8 mouse cellular contexts compared by ENCODE assay signal in genomic region chr6:85911587-85911986, GRCm38 (mm10). TPM values are rescaled to one million over a fixed set of nuclear protein-coding genes. Genes with fewer than 3 reads are reported as not detected.
DNase-seq lines count a peak whose midpoint lies in the region; ATAC-seq lines count a peak whose summit lies in the region.

Gene Tprkb, plus strand, starts transcription at chr6:85911865.

- no peak within 1 kb of the TSS for H3K4me3 ChIP-seq in embryonic facial prominence, embryonic 10.5 days
- H3K4me3 ChIP-seq in heart, embryonic 12.5 days: no peak within 1 kb of the TSS

- H3K36me3 ChIP-seq in embryonic facial prominence, embryonic 10.5 days (replicated peaks): no peaks in the 10 kb centered on the region
- H3K36me3 ChIP-seq in heart, embryonic 12.5 days: no peaks in the 10 kb centered on the region

- H3K27me3 ChIP-seq in embryonic facial prominence, embryonic 10.5 days (replicated peaks; ENCODE audit: low read depth, poor library complexity, severe bottlenecking): no peaks in the 10 kb centered on the region
- no peaks in the 10 kb centered on the region for H3K27me3 ChIP-seq in heart, embryonic 12.5 days (replicated peaks)

- no peak within 1 kb of the TSS for H3K9ac ChIP-seq in heart, embryonic 12.5 days

- no peak within 1 kb of the TSS for H3K4me2 ChIP-seq in heart, embryonic 12.5 days

- H3K27ac ChIP-seq in embryonic facial prominence, embryonic 10.5 days (replicated peaks): no peak within 1 kb of the TSS
- H3K27ac ChIP-seq in heart, embryonic 12.5 days (ENCODE audit: poor library complexity, severe bottlenecking): no peak within 1 kb of the TSS

- no peaks in the 10 kb centered on the region for H3K9me3 ChIP-seq in embryonic facial prominence, embryonic 10.5 days
- no peaks in the 10 kb centered on the region for H3K9me3 ChIP-seq in heart, embryonic 12.5 days (replicated peaks)

- no peak for ATAC-seq in heart, embryonic 12.5 days (ENCODE audit: insufficient number of reproducible peaks, low FRiP score)

- WGBS in embryonic facial prominence, embryonic 10.5 days: 85% methylated on average over 3 of the region's 3 CpGs
- WGBS in heart, embryonic 12.5 days: 86% methylated on average over 3 of the region's 3 CpGs

- no peak for DNase-seq in layer of hippocampus, adult 18-20 months (ENCODE audit: low spot score in 2 of 2)
- no peak for DNase-seq in layer of hippocampus, adult 9-11 months
- no peak for DNase-seq in embryonic facial prominence, embryonic 10.5 days (ENCODE audit: low spot score)
- peak; percentile 56 for DNase-seq in kidney, postnatal 10 days
- peak; percentile 43 for DNase-seq in lung, postnatal 25 days (ENCODE audit: low spot score)
- no peak for DNase-seq in right cerebral cortex, postnatal 10 days (ENCODE audit: low spot score in 2 of 2)
- DNase-seq in natural killer cell, adult 2 months (ENCODE audit: low spot score in 2 of 2): no peak

- peaks cover 14% of the 10 kb centered on the region for H3K4me1 ChIP-seq in embryonic facial prominence, embryonic 10.5 days
- peaks cover 10% of the 10 kb centered on the region for H3K4me1 ChIP-seq in heart, embryonic 12.5 days (replicated peaks)

RNA-seq across cellular contexts. Expression of gene Tprkb, which starts in this region (rescaled TPM):
- 10 to 100 TPM; 81.6 to 98.0 TPM for total RNA-seq in layer of hippocampus, adult 18-20 months (2021)
- 29.0 and 36.7 TPM in 2 replicates for polyA plus RNA-seq in embryonic facial prominence, embryonic 10.5 days (2016; fragmentation: Nextera tagmentation; extraction: Ambion mirVana)
- polyA plus RNA-seq in heart, embryonic 12.5 days (2016; fragmentation: Nextera tagmentation; extraction: Ambion mirVana): 24.3 and 24.6 TPM in 2 replicates

Comparison
In these comparisons a context has a peak if more than half of its experiments do, and no peak if none do; other contexts are left out.
1. DNase-seq: peak in kidney, postnatal 10 days (single experiment) and lung, postnatal 25 days (single experiment); none in layer of hippocampus, adult 18-20 months (0 of 2), layer of hippocampus, adult 9-11 months (single experiment), embryonic facial prominence, embryonic 10.5 days (single experiment), right cerebral cortex, postnatal 10 days (0 of 2) and natural killer cell, adult 2 months (0 of 2).